Mouse (Mus musculus): Measurements from ENCODE around the gene Olfr547. TPM values are rescaled to one million over a fixed set of nuclear protein-coding genes. Genes with fewer than 3 reads are reported as not detected.
A peak's percentile ranks its signal among the peaks of the same experiment; 100 is the strongest.

Olfr547 gene
- polyA plus RNA-seq, 1 experiment: not detected

DNA sequence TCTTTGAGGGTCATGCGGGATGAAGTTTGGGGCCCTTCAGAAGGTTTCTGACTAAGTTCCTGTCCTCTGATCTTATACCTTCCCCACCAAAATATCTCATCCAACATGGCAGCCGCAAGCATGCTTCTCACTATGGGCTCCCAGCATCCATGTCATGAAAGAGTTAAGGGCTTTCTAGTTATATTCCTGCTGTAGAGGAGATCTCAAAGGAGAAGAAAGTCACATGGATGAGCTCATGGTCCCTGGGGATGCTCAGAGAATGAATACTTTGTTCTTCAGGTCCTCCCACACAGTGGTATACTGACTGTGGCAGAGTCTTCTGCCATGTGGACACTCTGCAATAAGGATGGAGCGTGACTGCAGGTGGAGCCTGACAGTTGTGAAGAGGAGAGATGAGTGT, 15.0 kb downstream of the Olfr547 start, which contains the start of gene Olfr549:
Olfr549 (plus strand) TSS at position 301 of the 400 bp plus-strand sequence.
- 98% methylated on average over 3 of the region's 3 CpGs for WGBS
- no peaks in the 10 kb centered on the region for H3K4me1 ChIP-seq (replicated peaks; ENCODE audit: control insufficient read depth, insufficient read depth, low read length)
- TF ChIP-seq POLR2A (IDR thresholded peaks at IDR 0.05; ENCODE audit: control insufficient read depth, extremely low read depth, insufficient read depth, low read length, poor library complexity): no peak
- no peak for TF ChIP-seq CTCF (IDR thresholded peaks at IDR 0.05; ENCODE audit: borderline replicate concordance, control insufficient read depth, extremely low read depth, insufficient read depth, low read length, poor library complexity)

DNA sequence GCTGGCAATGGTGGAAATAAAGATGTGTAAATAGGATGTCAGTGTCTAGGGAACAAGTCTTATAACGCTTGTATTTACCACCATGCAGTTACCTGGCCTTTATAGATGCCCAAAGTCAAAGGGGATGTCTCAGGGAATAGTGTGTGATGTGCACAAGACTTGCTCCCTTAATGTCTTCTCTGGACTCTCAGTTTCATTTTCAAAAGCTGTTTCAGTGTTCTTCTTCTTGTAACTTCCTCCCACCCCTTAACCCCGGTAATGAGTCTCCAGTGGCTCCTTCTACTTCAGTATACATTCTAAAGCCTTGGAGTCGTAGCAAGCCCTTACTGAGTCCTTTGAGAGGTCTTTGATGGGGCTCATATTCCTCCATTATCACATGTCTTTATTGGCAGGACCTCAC, 18.7 kb downstream of the Olfr547 start:
- WGBS: 48% methylated on average over 3 of the region's 3 CpGs
- Histone ChIP-seq H3K36me3 (ENCODE audit: control insufficient read depth, insufficient read depth, low read length) (peaks cover 3% of the 10 kb centered on the region; the same call in 1 of the 2 replicates), H3K4me1 (replicated peaks; ENCODE audit: control insufficient read depth, insufficient read depth, low read length) (no peaks in the 10 kb centered on the region), H3K4me3 (ENCODE audit: control insufficient read depth, insufficient read depth, low read length) (no peak overlapping the region), H3K27me3 (ENCODE audit: control insufficient read depth, insufficient read depth, low read length) (no peaks in the 10 kb centered on the region), H3K27ac (ENCODE audit: control insufficient read depth, insufficient read depth, low read length) (no peak overlapping the region)
- DNase-seq: no peak
- TF ChIP-seq CTCF (IDR thresholded peaks at IDR 0.05; ENCODE audit: borderline replicate concordance, control insufficient read depth, extremely low read depth, insufficient read depth, low read length, poor library complexity): no peak
- no peak for TF ChIP-seq POLR2A (IDR thresholded peaks at IDR 0.05; ENCODE audit: control insufficient read depth, extremely low read depth, insufficient read depth, low read length, poor library complexity)

More for the DNA sequence above, 15.0 kb downstream of the Olfr547 start, which contains the start of gene Olfr549:
- Histone ChIP-seq H3K27me3 (ENCODE audit: control insufficient read depth, insufficient read depth, low read length) (no peaks in the 10 kb centered on the region), H3K36me3 (ENCODE audit: control insufficient read depth, insufficient read depth, low read length) (no peaks in the 10 kb centered on the region), H3K4me3 (ENCODE audit: control insufficient read depth, insufficient read depth, low read length) (no peak within 1 kb of the TSS), H3K27ac (ENCODE audit: control insufficient read depth, insufficient read depth, low read length) (no peak within 1 kb of the TSS)
- DNase-seq: no peak

DNA sequence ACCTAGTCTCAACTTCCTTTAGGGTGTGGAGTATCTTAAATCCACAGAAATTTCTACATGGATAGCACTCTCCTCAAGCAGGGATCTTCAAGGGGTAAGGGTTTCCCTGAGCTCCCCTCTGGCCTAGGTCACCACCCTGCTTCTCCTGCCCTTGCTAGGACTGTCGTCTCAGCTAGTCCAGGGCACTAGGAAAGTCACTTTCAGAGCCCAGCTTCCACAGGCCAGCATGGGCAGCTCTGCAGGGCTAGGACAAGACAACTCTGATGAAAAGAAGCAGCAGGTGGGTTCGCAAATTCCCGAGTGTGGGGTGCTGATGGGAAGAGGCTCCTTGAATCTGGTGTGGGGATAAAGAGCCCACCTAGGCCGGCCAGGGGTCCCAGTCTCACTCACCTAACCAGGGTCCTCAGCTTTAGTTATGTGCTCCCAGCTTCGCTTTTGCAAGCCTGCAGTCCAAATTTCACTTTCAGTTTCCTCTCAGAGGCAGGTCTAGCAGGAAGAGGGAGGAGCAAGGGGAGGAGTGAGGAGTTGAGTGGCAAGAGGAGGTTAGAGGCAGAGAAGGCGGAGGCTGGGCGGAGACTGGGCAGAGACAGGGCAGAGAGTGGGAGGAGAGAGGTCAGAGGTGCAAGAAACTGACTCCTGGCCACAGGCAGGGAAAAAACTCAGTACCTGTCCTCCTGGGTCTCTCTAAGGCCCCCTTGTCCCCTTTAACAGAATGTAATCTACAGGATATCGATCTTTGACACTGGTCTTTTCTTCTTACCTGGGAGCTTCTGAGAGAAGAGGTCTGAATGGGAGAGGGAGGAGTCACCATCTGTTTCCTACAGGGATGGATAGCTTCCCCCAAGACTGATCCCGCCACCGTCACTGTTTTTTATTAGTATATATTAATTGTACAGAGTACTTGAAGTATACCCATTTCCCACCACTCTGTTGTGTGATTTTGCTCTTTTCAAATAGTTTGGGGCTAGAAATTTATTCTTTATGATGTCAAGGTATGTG, 30.7 kb downstream of the Olfr547 start, which contains the start of gene Trim21:
Trim21 (minus strand) TSS at position 488 of the 999 bp plus-strand sequence.
- Histone ChIP-seq H3K27me3 (ENCODE audit: control insufficient read depth, insufficient read depth, low read length) (no peaks in the 10 kb centered on the region), H3K27ac (ENCODE audit: control insufficient read depth, insufficient read depth, low read length) (peak within 1 kb of the TSS; percentile 71), H3K4me3 (ENCODE audit: control insufficient read depth, insufficient read depth, low read length) (peak within 1 kb of the TSS; percentile 73), H3K36me3 (ENCODE audit: control insufficient read depth, insufficient read depth, low read length) (peaks cover 20% of the 10 kb centered on the region), H3K4me1 (replicated peaks; ENCODE audit: control insufficient read depth, insufficient read depth, low read length) (peaks cover 6% of the 10 kb centered on the region)
- peak; percentile 89 for DNase-seq
- WGBS: 6% methylated on average over 10 of the region's 10 CpGs
- 0 out of 2 replicates have a peak, but pooled peaks have one; percentile 44 for TF ChIP-seq POLR2A (IDR thresholded peaks at IDR 0.05; ENCODE audit: control insufficient read depth, extremely low read depth, insufficient read depth, low read length, poor library complexity)
- TF ChIP-seq CTCF (IDR thresholded peaks at IDR 0.05; ENCODE audit: borderline replicate concordance, control insufficient read depth, extremely low read depth, insufficient read depth, low read length, poor library complexity): no peak

- H3K36me3 ChIP-seq (ENCODE audit: control insufficient read depth, insufficient read depth, low read length): peaks cover 17% of the 10 kb centered on the region
- DNase-seq: no peak
- H3K4me1 ChIP-seq (replicated peaks; ENCODE audit: control insufficient read depth, insufficient read depth, low read length): peaks cover 6% of the 10 kb centered on the region
- TF ChIP-seq CTCF (IDR thresholded peaks at IDR 0.05; ENCODE audit: borderline replicate concordance, control insufficient read depth, extremely low read depth, insufficient read depth, low read length, poor library complexity) (no peak), POLR2A (IDR thresholded peaks at IDR 0.05; ENCODE audit: control insufficient read depth, extremely low read depth, insufficient read depth, low read length, poor library complexity) (no peak)
- no peak overlapping the region for H3K4me3 ChIP-seq (ENCODE audit: control insufficient read depth, insufficient read depth, low read length)
- no peaks in the 10 kb centered on the region for H3K27me3 ChIP-seq (ENCODE audit: control insufficient read depth, insufficient read depth, low read length)
- H3K27ac ChIP-seq (ENCODE audit: control insufficient read depth, insufficient read depth, low read length): no peak overlapping the region
- 60% methylated on average over 4 of the region's 4 CpGs for WGBS
Observed at GRCm38 (mm10) chr7:102566219-102566618, 31.7 kb downstream of the Olfr547 start.

DNA sequence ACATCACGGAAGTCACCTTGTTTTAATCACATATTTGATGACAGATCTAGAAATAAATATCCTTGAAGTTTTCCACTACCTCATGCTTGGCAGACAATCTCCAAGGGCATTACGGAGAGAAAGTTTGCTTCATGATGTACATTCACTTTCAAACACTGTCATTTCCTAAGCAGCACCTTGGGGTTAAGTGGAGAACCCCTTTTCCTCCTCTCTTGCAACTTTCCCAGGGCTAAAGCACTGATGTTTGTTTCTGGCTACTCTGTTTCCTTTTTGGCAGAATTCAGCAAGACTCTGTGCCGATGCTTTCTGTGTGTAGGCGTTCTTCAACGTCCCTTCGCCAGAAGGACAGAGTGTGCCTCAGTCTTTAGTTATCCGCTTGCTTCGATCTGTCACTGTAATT, 36.6 kb downstream of the Olfr547 start, which contains the start of gene Olfr550:
Olfr550 (plus strand) TSS at position 301 of the 400 bp plus-strand sequence.
- no peak for DNase-seq

DNA sequence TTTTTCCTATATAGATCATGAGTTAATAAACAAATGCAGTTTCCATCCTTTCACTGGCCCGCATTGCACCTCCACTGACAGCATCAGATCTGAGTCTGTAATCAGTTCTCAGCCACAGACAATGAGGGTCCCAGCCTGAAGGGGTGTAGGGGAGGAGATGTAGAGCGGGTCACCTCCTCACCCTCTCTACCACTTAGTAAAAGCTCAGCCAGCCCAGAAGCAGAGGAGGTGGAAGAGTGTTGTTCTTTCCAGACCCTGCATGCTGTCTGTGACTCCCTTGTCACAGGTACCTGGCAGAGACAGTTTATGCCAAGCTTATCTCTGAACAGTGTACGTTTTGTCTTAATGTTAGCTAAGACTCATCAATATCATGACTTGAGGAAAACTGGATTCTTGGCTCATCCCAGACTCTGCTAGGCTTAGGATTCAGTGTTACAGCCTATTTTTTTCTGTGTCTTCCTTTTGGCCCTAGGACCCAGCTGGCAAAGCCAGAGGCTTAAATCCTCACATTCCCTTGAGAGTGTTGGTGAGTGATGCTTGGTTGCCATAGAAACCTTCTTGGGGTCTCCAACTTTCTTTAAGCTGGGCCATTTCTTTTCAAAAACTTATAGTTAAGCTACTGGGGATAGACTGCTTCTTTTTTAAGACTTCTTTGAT, 38.8 kb downstream of the Olfr547 start:
- H3K27me3 ChIP-seq (ENCODE audit: control insufficient read depth, insufficient read depth, low read length): no peaks in the 10 kb centered on the region
- H3K4me1 ChIP-seq (replicated peaks; ENCODE audit: control insufficient read depth, insufficient read depth, low read length): 0 out of 2 replicates have a peak, but pooled peaks cover 2% of the 10 kb centered on the region
- 96% methylated on average over 3 of the region's 3 CpGs for whole genome bisulfite sequencing
- H3K4me3 ChIP-seq (ENCODE audit: control insufficient read depth, insufficient read depth, low read length): no peak overlapping the region
- no peak for DNase-seq
- no peak overlapping the region for H3K27ac ChIP-seq (ENCODE audit: control insufficient read depth, insufficient read depth, low read length)
- TF ChIP-seq CTCF (IDR thresholded peaks at IDR 0.05; ENCODE audit: borderline replicate concordance, control insufficient read depth, extremely low read depth, insufficient read depth, low read length, poor library complexity) (no peak), POLR2A (IDR thresholded peaks at IDR 0.05; ENCODE audit: control insufficient read depth, extremely low read depth, insufficient read depth, low read length, poor library complexity) (no peak)
- no peaks in the 10 kb centered on the region for H3K36me3 ChIP-seq (ENCODE audit: control insufficient read depth, insufficient read depth, low read length)

More for the DNA sequence above, 36.6 kb downstream of the Olfr547 start, which contains the start of gene Olfr550:
- Histone ChIP-seq H3K27ac (ENCODE audit: control insufficient read depth, insufficient read depth, low read length) (no peak within 1 kb of the TSS), H3K4me3 (ENCODE audit: control insufficient read depth, insufficient read depth, low read length) (no peak within 1 kb of the TSS), H3K36me3 (ENCODE audit: control insufficient read depth, insufficient read depth, low read length) (no peaks in the 10 kb centered on the region), H3K4me1 (replicated peaks; ENCODE audit: control insufficient read depth, insufficient read depth, low read length) (0 out of 2 replicates have a peak, but pooled peaks cover 2% of the 10 kb centered on the region), H3K27me3 (ENCODE audit: control insufficient read depth, insufficient read depth, low read length) (no peaks in the 10 kb centered on the region)
- no peak for TF ChIP-seq POLR2A (IDR thresholded peaks at IDR 0.05; ENCODE audit: control insufficient read depth, extremely low read depth, insufficient read depth, low read length, poor library complexity)
- no peak for TF ChIP-seq CTCF (IDR thresholded peaks at IDR 0.05; ENCODE audit: borderline replicate concordance, control insufficient read depth, extremely low read depth, insufficient read depth, low read length, poor library complexity)
- WGBS: 98% methylated on average over 8 of the region's 8 CpGs
